Mouse (Mus musculus) MEL (cell line): ENCODE results near the gene Cul5. TPM values are rescaled to one million over a fixed set of nuclear protein-coding genes. Genes with fewer than 3 reads are reported as not detected.

Experiments used
- DNase-seq: peaks from one replicate; pipeline ENCODE4 v3.0.0; 2011; ENCODE audit warnings: low read depth, low spot score
- H3K27ac ChIP-seq: 2 replicates; pipeline ENCODE4 v1.5.1; 2012; ENCODE audit warnings: low read depth, mild to moderate bottlenecking, control low read depth, low read length, moderate library complexity; ENCODE audit not compliant: control insufficient read depth
- H3K27me3 ChIP-seq, 2 experiments: fragments of 150-350 bp in 1 of 2; sonication (generic) in 1 of 2; 2 replicates each; pipeline ENCODE4 v1.6.1; 2012; ENCODE audit warnings: low read length in 2 of 2, mild to moderate bottlenecking in 2 of 2, improper control_type of control experiment in 1 of 2, moderate library complexity in 1 of 2; ENCODE audit not compliant: insufficient read depth in 2 of 2, control insufficient read depth in 1 of 2
- H3K36me3 ChIP-seq, 2 experiments: 2 replicates each; pipeline ENCODE4 v1.6.1; 2012 to 2014; ENCODE audit warnings: low read length in 2 of 2, improper control_type of control experiment in 1 of 2, inconsistent platforms in 1 of 2, mild to moderate bottlenecking in 1 of 2; ENCODE audit not compliant: insufficient read depth in 2 of 2, control insufficient read depth in 1 of 2
- H3K4me1 ChIP-seq, 2 experiments: fragments of 150-350 bp in 1 of 2; sonication (generic) in 1 of 2; 2 replicates each; pipeline ENCODE4 v1.6.1; 2012; ENCODE audit warnings: low read length in 2 of 2, improper control_type of control experiment in 1 of 2, mild to moderate bottlenecking in 1 of 2; ENCODE audit not compliant: insufficient read depth in 2 of 2, control insufficient read depth in 1 of 2
- H3K4me3 ChIP-seq, 2 experiments: fragments of 150-350 bp in 1 of 2; sonication (generic) in 1 of 2; 2 replicates each; pipeline ENCODE4 v1.5.1; 2012; ENCODE audit warnings: low read depth in 2 of 2, low read length in 2 of 2, mild to moderate bottlenecking in 2 of 2, moderate library complexity in 2 of 2, control low read depth in 1 of 2, improper control_type of control experiment in 1 of 2; ENCODE audit not compliant: control insufficient read depth in 1 of 2, insufficient read depth in 1 of 2
- H3K79me2 ChIP-seq: 2 replicates; pipeline ENCODE4 v1.6.1; 2012; ENCODE audit warnings: mild to moderate bottlenecking, low read length, moderate library complexity; ENCODE audit not compliant: control insufficient read depth, poor library complexity, insufficient read depth
- H3K9ac ChIP-seq: 2 replicates; pipeline ENCODE4 v1.6.1; 2012; ENCODE audit warnings: low read depth, mild to moderate bottlenecking, control low read depth, low read length, moderate library complexity; ENCODE audit not compliant: control insufficient read depth, poor library complexity, severe bottlenecking
- H3K9me3 ChIP-seq: fragments of 150-350 bp; sonication (generic); replicated peaks from 2 replicates; pipeline ENCODE4 v1.6.1; 2012; ENCODE audit warnings: mild to moderate bottlenecking, low read length, improper control_type of control experiment, moderate library complexity; ENCODE audit not compliant: insufficient read depth
- BHLHE40 ChIP-seq: IDR thresholded peaks from 2 replicates; pipeline ENCODE4 v1.6.1; 2012; ENCODE audit warnings: low read depth, mild to moderate bottlenecking, inconsistent platforms, low read length, improper control_type of control experiment, borderline replicate concordance
- CTCF ChIP-seq, 3 experiments: IDR thresholded peaks in 2 of 3; conservative IDR thresholded peaks in 1 of 3; 2 replicates each; pipeline ENCODE4 v1.5.1; 2011 to 2012; ENCODE audit warnings: low read length in 3 of 3, low read depth in 2 of 3, mild to moderate bottlenecking in 2 of 3, improper control_type of control experiment in 1 of 3, inconsistent platforms in 1 of 3, mixed read lengths in 1 of 3, moderate library complexity in 1 of 3; ENCODE audit not compliant: control insufficient read depth in 1 of 3, insufficient read depth in 1 of 3, poor library complexity in 1 of 3, severe bottlenecking in 1 of 3
- ELF1 ChIP-seq: IDR thresholded peaks from 2 replicates; pipeline ENCODE4 v1.6.1; 2014; ENCODE audit warnings: low read depth, mild to moderate bottlenecking, inconsistent platforms, low read length, improper control_type of control experiment, moderate library complexity
- EP300 ChIP-seq, 2 experiments: IDR thresholded peaks; 2 replicates each; pipeline ENCODE4 v1.6.1; 2011; ENCODE audit warnings: improper control_type of control experiment in 2 of 2, low read length in 2 of 2, low read depth in 1 of 2, mild to moderate bottlenecking in 1 of 2
- ETS1 ChIP-seq: IDR thresholded peaks from 2 replicates; pipeline ENCODE4 v1.6.1; 2012; ENCODE audit warnings: low read depth, mild to moderate bottlenecking, inconsistent platforms, low read length, improper control_type of control experiment, moderate library complexity
- GATA1 ChIP-seq: IDR thresholded peaks from 2 replicates; pipeline ENCODE4 v1.6.1; 2011; ENCODE audit warnings: low read depth, low read length, improper control_type of control experiment
- HCFC1 ChIP-seq: IDR thresholded peaks from 2 replicates; pipeline ENCODE4 v1.6.1; 2012; ENCODE audit warnings: low read depth, mild to moderate bottlenecking, inconsistent platforms, low read length, improper control_type of control experiment, moderate library complexity
- JUND ChIP-seq: IDR thresholded peaks from 2 replicates; pipeline ENCODE4 v1.6.1; 2011; ENCODE audit warnings: low read depth, mild to moderate bottlenecking, improper control_type of control experiment, low read length
- KAT2A ChIP-seq: conservative IDR thresholded peaks from 2 replicates; pipeline ENCODE4 v1.6.1; 2012; ENCODE audit warnings: low read depth, low read length, improper control_type of control experiment, inconsistent platforms
- MAFK ChIP-seq: IDR thresholded peaks from 2 replicates; pipeline ENCODE4 v1.6.1; 2011; ENCODE audit warnings: low read depth, mild to moderate bottlenecking, low read length, improper control_type of control experiment, borderline replicate concordance
- MAZ ChIP-seq: IDR thresholded peaks from 2 replicates; pipeline ENCODE4 v1.6.1; 2012; ENCODE audit warnings: low read depth, mild to moderate bottlenecking, inconsistent platforms, low read length, improper control_type of control experiment
- MXI1 ChIP-seq: IDR thresholded peaks from 2 replicates; pipeline ENCODE4 v1.6.1; 2011; ENCODE audit warnings: mild to moderate bottlenecking, low read depth, low read length, improper control_type of control experiment
- MYB ChIP-seq: IDR thresholded peaks from 2 replicates; pipeline ENCODE4 v1.6.1; 2011; ENCODE audit warnings: mild to moderate bottlenecking, low read depth, low read length, improper control_type of control experiment
- MYC ChIP-seq: IDR thresholded peaks from 2 replicates; pipeline ENCODE4 v1.6.1; 2011; ENCODE audit warnings: low read depth, mild to moderate bottlenecking, low read length, improper control_type of control experiment, moderate library complexity
- NELFE ChIP-seq: IDR thresholded peaks from 2 replicates; pipeline ENCODE4 v1.6.1; 2011; ENCODE audit warnings: low read depth, low read length, improper control_type of control experiment
- POLR2A ChIP-seq, 2 experiments: IDR thresholded peaks; 2 replicates each; pipeline ENCODE4 v1.6.1; 2011 to 2012; ENCODE audit warnings: low read length in 2 of 2, mild to moderate bottlenecking in 2 of 2, control low read depth in 1 of 2, improper control_type of control experiment in 1 of 2, low read depth in 1 of 2, moderate library complexity in 1 of 2; ENCODE audit not compliant: control insufficient read depth in 1 of 2, insufficient read depth in 1 of 2, poor library complexity in 1 of 2
- RCOR1 ChIP-seq: IDR thresholded peaks from 2 replicates; pipeline ENCODE4 v1.6.1; 2012; ENCODE audit warnings: low read depth, mild to moderate bottlenecking, inconsistent platforms, low read length, improper control_type of control experiment
- TBP ChIP-seq: IDR thresholded peaks from 2 replicates; pipeline ENCODE4 v1.8.0; 2011; ENCODE audit warnings: low read depth, low read length, improper control_type of control experiment
- USF1 ChIP-seq: IDR thresholded peaks from 2 replicates; pipeline ENCODE4 v1.6.1; 2014; ENCODE audit warnings: low read depth, mild to moderate bottlenecking, inconsistent platforms, low read length, improper control_type of control experiment, moderate library complexity
- ZKSCAN1 ChIP-seq: IDR thresholded peaks from 2 replicates; pipeline ENCODE4 v1.6.1; 2012; ENCODE audit warnings: low read depth, mild to moderate bottlenecking, inconsistent platforms, low read length, improper control_type of control experiment, moderate library complexity
- polyA plus RNA-seq, 2 experiments: library from polyadenylated mRNA; stranded (reverse) in 1 of 2; unstranded in 1 of 2; fragments of >175 nt in 1 of 2; fragments of >200 nt in 1 of 2; gene quantifications; 2 replicates each; pipeline versions ENCODE4 v1.2.1 to v1.2.4; 2012; ENCODE audit warnings: low replicate concordance in 2 of 2, low read depth in 1 of 2; ENCODE audit not compliant: insufficient read length in 2 of 2, insufficient read depth in 1 of 2, missing spikeins in 1 of 2
- total RNA-seq: library from RNA; depleted of rRNA; stranded (reverse); fragments of 300-350 nt; gene quantifications from 2 replicates; pipeline ENCODE4 v1.2.3, GENCODE M21; 2012

The Cul5 gene
- total and polyA plus RNA-seq, 3 experiments, result 24.5 to 32.0 (median 30.7) TPM

DNA sequence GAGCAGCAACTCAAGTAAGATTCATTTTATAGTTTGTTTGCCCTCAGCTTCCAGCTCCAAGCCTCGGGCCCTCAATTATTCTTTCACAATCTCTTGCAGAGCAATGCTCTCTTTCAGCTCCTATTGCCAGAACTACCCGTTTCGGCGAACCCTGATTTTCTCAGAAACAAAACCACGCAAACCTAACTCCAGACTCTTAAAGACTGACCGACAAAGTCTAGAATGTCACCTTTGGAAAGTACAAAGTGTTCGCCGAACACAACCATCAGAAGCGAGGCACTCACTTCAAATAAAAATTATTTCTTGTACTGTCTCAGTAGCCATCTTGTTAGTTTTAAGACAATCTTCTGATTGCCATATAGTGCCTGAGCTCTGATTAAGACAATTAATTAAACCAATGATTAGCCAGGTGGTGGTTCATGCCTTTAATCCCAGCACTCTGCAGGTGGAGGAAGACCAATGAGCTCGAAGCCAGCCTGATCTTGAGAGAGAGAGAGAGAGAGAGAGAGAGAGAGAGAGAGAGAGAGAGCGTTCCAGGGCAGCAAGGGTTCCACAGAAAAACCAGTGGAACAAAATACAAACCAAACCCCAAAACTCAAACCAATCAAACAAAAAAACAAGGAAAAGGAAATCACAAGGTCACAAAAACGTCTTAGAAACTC lies 60.4 kb downstream of the Cul5 start:
- peak; percentile 30 for DNase-seq
- H3K4me1 ChIP-seq, result peaks cover 0 to 5% of the 10 kb centered on the region in 2 experiments; a peak in 2 of 4 replicates
- H3K27me3 ChIP-seq, result no peaks in the 10 kb centered on the region
- no peaks in the 10 kb centered on the region for H3K9me3 ChIP-seq
- peak overlapping the region; percentile 69 for H3K27ac ChIP-seq
- H3K79me2 ChIP-seq, result peaks cover 10% of the 10 kb centered on the region
- TF ChIP-seq RCOR1, result no peak
- peak; percentile 86; the same call in 1 of the 2 replicates for TF ChIP-seq JUND
- H3K4me3 ChIP-seq, result peak overlapping the region; percentile 67 to 86
- peaks cover 0 to 9% of the 10 kb centered on the region in 2 experiments; a peak in 2 of 4 replicates for H3K36me3 ChIP-seq
- H3K9ac ChIP-seq, result peak overlapping the region; percentile 93

DNA sequence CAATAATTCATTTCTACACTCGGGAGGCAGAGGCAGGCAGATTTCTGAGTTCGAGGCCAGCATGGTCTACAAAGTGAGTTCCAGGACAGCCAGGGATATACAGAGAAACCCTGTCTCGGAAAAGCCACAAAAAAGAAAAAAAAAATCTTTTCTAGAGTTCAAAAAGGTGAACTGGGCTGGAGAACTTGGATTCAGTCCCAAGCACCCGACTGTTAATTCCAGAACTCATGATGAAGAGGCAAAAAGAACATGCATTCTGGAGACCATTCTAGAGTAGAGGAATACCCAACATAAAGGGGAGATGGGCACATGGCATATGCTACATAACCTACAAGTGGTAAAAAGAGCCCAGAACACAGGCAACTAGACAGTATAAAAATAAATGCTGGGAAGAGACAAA lies 62.0 kb downstream of the Cul5 start:
- H3K9me3 ChIP-seq, result no peaks in the 10 kb centered on the region

DNA sequence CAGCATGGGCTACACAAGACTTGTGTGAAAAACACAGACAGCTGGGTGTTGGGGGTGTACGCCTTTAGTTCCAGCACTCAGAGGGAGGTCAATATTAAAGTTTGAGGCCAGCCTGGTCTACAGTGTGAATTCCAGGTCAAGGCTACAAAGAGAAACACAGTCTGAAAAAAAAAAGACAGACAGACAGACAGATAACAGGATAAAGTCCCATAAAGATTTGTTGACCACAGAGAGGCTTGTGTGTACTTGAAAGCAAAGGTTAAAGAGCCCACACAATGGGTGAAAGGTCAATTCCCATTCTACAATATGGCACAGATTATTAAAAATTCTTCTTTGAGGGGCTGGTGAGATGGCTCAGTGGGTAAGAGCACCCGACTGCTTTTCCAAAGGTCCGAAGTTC lies 62.6 kb downstream of the Cul5 start:
- H3K4me1 ChIP-seq, result peaks cover 8 to 18% of the 10 kb centered on the region in 2 experiments; a peak in 3 of 4 replicates
- no peaks in the 10 kb centered on the region for H3K9me3 ChIP-seq
- TF ChIP-seq HCFC1 (no peak), GATA1 (no peak), ELF1 (no peak), ETS1 (no peak), POLR2A (IDR thresholded peaks at IDR 0.05; ENCODE audit: control insufficient read depth in 1 of 2, insufficient read depth in 1 of 2, low read depth in 1 of 2, low read length in 2 of 2, poor library complexity in 1 of 2) (no peak), EP300 (IDR thresholded peaks at IDR 0.05; ENCODE audit: low read depth in 1 of 2, low read length in 2 of 2) (no peak), MYC (no peak), KAT2A (no peak), NELFE (no peak), BHLHE40 (no peak), MAFK (no peak), MXI1 (no peak), ZKSCAN1 (no peak), MAZ (no peak)
- H3K27ac ChIP-seq, result no peak overlapping the region
- no peaks in the 10 kb centered on the region for H3K27me3 ChIP-seq
- no peak for DNase-seq
- H3K36me3 ChIP-seq, result peaks cover 2 to 20% of the 10 kb centered on the region in 2 experiments; a peak in 3 of 4 replicates
- no peak overlapping the region for H3K9ac ChIP-seq
- peaks cover 10% of the 10 kb centered on the region for H3K79me2 ChIP-seq
- H3K4me3 ChIP-seq, result no peak overlapping the region

More for the DNA sequence above, 62.0 kb downstream of the Cul5 start:
- H3K27ac ChIP-seq, result no peak overlapping the region
- TF ChIP-seq ELF1 (no peak), NELFE (no peak), KAT2A (no peak), MYB (no peak), ETS1 (no peak), CTCF (IDR thresholded peaks at IDR 0.05 in 2 of 3, conservative IDR thresholded peaks at IDR 0.05 in 1 of 3; ENCODE audit: control insufficient read depth in 1 of 3, insufficient read depth in 1 of 3, low read depth in 2 of 3, low read length in 3 of 3, poor library complexity in 1 of 3, severe bottlenecking in 1 of 3) (no peak), USF1 (no peak), JUND (no peak), RCOR1 (no peak), TBP (no peak)
- no peak for DNase-seq
- peaks cover 0 to 20% of the 10 kb centered on the region in 2 experiments; a peak in 2 of 4 replicates for H3K36me3 ChIP-seq
- no peak overlapping the region for H3K9ac ChIP-seq
- H3K79me2 ChIP-seq, result peaks cover 10% of the 10 kb centered on the region
- H3K27me3 ChIP-seq, result no peaks in the 10 kb centered on the region
- no peak overlapping the region for H3K4me3 ChIP-seq
- H3K4me1 ChIP-seq, result peaks cover 8 to 18% of the 10 kb centered on the region in 2 experiments; a peak in 3 of 4 replicates
